Mouse (Mus musculus): ENCODE data around the gene Mgarp. TPM values are rescaled to one million over a fixed set of nuclear protein-coding genes. Genes with fewer than 3 reads are reported as not detected.
"Not testable (repeated sequence)": the region's sequence is repeated elsewhere in the genome, so short reads cannot be mapped to it uniquely, and the experiment has no call there.

Gene Mgarp
- polyA plus RNA-seq, 1 experiment from 2014 or later, result 1.6 TPM

DNA sequence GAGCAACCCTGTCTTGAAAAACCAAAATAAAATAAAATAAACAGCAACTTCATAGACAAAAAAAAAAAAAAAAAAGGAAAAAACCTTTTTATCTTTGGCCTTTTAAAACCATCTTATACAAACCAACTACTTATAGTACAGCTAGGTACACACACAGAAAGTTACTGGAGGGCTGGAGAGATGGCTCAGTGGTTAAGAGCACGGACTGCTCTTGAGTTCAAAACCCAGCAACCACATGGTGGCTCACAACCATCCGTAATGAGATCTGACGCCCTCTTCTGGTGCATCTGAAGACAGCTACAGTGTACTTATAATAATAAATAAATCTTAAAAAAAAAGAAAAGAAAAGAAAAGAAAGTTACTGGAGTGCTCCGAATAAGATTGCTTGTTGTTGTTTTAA lies 5.5 kb upstream of the Mgarp start:
- not testable (repeated sequence) for H3K4me1 ChIP-seq (ENCODE audit: control insufficient read depth, insufficient read depth, low read length); H3K4me2 ChIP-seq (replicated peaks; ENCODE audit: low read depth, low read length); H3K9ac ChIP-seq (ENCODE audit: low read depth, low read length); H3K27me3 ChIP-seq (ENCODE audit: control insufficient read depth, insufficient read depth, low read length); H3K27ac ChIP-seq (ENCODE audit: low read depth, low read length); H3K9me3 ChIP-seq (ENCODE audit: control insufficient read depth, low read length); ATAC-seq (ENCODE audit: low FRiP score, low TSS enrichment); H3K4me3 ChIP-seq (ENCODE audit: low read length)
- WGBS, result 76% methylated on average over 4 of the region's 4 CpGs
- H3K36me3 ChIP-seq (ENCODE audit: control insufficient read depth, insufficient read depth, low read length), result peaks cover 30% of the 10 kb centered on the region

DNA sequence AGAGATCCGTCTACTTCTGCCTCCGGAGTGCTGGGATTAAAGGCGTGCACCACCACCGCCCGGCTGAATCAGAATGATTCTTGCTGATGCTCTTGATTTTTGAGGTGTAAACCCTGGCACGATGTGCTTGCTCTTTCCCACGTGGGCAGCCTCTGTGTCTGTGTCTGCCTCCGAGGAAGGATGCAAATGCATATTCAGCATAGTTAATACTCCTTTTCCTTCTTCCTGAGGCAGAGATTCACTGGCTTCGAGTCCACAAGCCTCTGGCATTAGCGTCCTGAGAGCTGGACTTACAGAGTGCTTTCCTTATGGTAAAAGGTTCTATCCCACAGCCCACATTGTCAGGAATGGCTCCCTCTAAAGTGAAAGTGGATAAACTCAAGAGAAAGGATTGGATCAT lies 4.1 kb upstream of the Mgarp start:
- ATAC-seq (ENCODE audit: low FRiP score, low TSS enrichment), result no peak
- Histone ChIP-seq H3K36me3 (ENCODE audit: control insufficient read depth, insufficient read depth, low read length) (peaks cover 18% of the 10 kb centered on the region), H3K9ac (ENCODE audit: low read depth, low read length) (no peak overlapping the region), H3K4me3 (ENCODE audit: low read length) (no peak overlapping the region), H3K4me1 (ENCODE audit: control insufficient read depth, insufficient read depth, low read length) (no peaks in the 10 kb centered on the region), H3K4me2 (replicated peaks; ENCODE audit: low read depth, low read length) (no peak overlapping the region), H3K27me3 (ENCODE audit: control insufficient read depth, insufficient read depth, low read length) (peaks cover 11% of the 10 kb centered on the region; the same call in 1 of the 2 replicates), H3K9me3 (ENCODE audit: control insufficient read depth, low read length) (no peaks in the 10 kb centered on the region), H3K27ac (ENCODE audit: low read depth, low read length) (no peak overlapping the region)
- WGBS, result 80% methylated on average over 10 of the region's 10 CpGs

DNA sequence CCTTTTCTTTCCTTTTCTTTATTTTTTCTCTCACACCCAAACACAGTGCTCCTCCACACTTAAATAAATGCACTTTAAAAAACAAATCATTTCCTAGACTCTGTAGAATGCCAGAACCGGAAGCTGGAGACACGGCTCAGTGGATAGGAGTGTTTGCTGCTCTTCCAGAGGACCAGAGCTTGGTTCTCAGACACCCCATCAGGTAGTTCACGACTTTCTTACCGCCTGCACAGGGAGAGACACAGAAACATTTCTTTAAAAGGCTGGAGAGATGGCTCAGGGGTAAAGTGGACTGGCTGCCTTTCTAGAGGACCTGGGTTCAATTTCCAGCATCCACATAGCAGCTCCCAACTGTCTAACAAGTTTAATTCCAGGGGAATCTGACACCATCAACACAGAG lies 3.0 kb upstream of the Mgarp start:
- no peaks in the 10 kb centered on the region for H3K4me1 ChIP-seq (ENCODE audit: control insufficient read depth, insufficient read depth, low read length)
- ATAC-seq (ENCODE audit: low FRiP score, low TSS enrichment), result no peak
- no peak overlapping the region for H3K4me2 ChIP-seq (replicated peaks; ENCODE audit: low read depth, low read length)
- H3K27me3 ChIP-seq (ENCODE audit: control insufficient read depth, insufficient read depth, low read length), result peaks cover 17% of the 10 kb centered on the region; the same call in 1 of the 2 replicates
- H3K36me3 ChIP-seq (ENCODE audit: control insufficient read depth, insufficient read depth, low read length), result peaks cover 9% of the 10 kb centered on the region
- H3K9ac ChIP-seq (ENCODE audit: low read depth, low read length), result no peak overlapping the region
- H3K27ac ChIP-seq (ENCODE audit: low read depth, low read length), result no peak overlapping the region
- H3K4me3 ChIP-seq (ENCODE audit: low read length), result no peak overlapping the region
- WGBS, result 40% methylated on average over 4 of the region's 4 CpGs
- no peaks in the 10 kb centered on the region for H3K9me3 ChIP-seq (ENCODE audit: control insufficient read depth, low read length)

DNA sequence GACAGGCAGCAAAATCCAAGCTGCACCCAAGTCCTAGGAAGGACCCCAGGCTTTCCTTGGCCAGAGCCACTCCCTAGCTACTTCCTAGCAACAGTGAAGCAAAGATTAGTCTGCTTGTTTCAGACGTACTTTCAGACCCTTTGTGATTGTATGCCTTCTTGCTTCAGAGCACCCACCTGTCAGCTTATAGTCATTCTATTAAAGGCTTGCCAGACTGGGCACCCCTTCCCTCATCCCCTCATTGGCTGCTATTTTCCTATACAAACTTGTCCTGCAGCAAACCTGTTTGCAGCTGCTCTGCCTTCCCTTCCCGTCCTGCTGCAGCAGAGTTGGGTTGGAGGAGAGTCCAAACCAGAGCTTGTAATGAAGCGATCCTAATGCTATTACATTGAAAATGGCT lies 2.1 kb upstream of the Mgarp start:
- peaks cover 17% of the 10 kb centered on the region; the same call in 1 of the 2 replicates for H3K27me3 ChIP-seq (ENCODE audit: control insufficient read depth, insufficient read depth, low read length)
- H3K9me3 ChIP-seq (ENCODE audit: control insufficient read depth, low read length), result no peaks in the 10 kb centered on the region
- no peaks in the 10 kb centered on the region for H3K4me1 ChIP-seq (ENCODE audit: control insufficient read depth, insufficient read depth, low read length)
- no peak overlapping the region for H3K27ac ChIP-seq (ENCODE audit: low read depth, low read length)
- H3K4me2 ChIP-seq (replicated peaks; ENCODE audit: low read depth, low read length), result no peak overlapping the region
- 21% methylated on average over 3 of the region's 3 CpGs for WGBS
- no peak overlapping the region for H3K9ac ChIP-seq (ENCODE audit: low read depth, low read length)
- ATAC-seq (ENCODE audit: low FRiP score, low TSS enrichment), result no peak
- peaks cover 7% of the 10 kb centered on the region for H3K36me3 ChIP-seq (ENCODE audit: control insufficient read depth, insufficient read depth, low read length)
- H3K4me3 ChIP-seq (ENCODE audit: low read length), result no peak overlapping the region

DNA sequence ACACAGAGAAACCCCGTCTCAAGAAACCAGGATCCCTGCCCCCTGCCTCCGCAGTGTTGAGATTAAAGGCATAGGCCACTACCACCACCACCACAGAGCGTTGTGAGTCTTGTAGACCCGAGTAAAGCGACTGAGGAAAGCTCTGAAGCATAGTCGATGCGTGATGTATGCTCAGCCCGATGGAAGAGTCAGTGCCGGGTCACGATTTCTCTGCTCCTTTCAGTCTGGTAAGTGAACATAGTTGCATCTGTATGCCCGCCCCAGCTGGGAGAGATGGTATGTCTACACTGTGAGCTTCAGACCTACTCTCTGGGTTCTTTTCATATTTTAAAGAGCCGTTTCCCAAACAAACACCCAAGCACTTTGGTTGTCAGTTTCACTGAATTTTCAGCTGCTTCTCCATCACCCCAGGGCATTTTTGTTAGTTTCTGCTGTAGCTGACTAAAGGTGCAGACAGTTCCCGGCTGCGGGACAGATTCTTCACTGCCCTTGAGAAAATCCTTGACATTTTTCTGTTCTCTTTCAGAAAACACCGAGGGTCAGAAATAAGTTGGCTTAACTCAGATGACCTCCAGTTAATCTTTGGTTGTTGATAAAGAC lies 1.3 kb upstream of the Mgarp start:
- H3K4me2 ChIP-seq (replicated peaks; ENCODE audit: low read depth, low read length), result no peak overlapping the region
- peaks cover 17% of the 10 kb centered on the region; the same call in 1 of the 2 replicates for H3K27me3 ChIP-seq (ENCODE audit: control insufficient read depth, insufficient read depth, low read length)
- H3K4me1 ChIP-seq (ENCODE audit: control insufficient read depth, insufficient read depth, low read length), result no peaks in the 10 kb centered on the region
- H3K27ac ChIP-seq (ENCODE audit: low read depth, low read length), result no peak overlapping the region
- 61% methylated on average over 15 of the region's 15 CpGs for WGBS
- no peak overlapping the region for H3K4me3 ChIP-seq (ENCODE audit: low read length)
- H3K36me3 ChIP-seq (ENCODE audit: control insufficient read depth, insufficient read depth, low read length), result no peaks in the 10 kb centered on the region
- ATAC-seq (ENCODE audit: low FRiP score, low TSS enrichment), result no peak
- no peaks in the 10 kb centered on the region for H3K9me3 ChIP-seq (ENCODE audit: control insufficient read depth, low read length)
- no peak overlapping the region for H3K9ac ChIP-seq (ENCODE audit: low read depth, low read length)

DNA sequence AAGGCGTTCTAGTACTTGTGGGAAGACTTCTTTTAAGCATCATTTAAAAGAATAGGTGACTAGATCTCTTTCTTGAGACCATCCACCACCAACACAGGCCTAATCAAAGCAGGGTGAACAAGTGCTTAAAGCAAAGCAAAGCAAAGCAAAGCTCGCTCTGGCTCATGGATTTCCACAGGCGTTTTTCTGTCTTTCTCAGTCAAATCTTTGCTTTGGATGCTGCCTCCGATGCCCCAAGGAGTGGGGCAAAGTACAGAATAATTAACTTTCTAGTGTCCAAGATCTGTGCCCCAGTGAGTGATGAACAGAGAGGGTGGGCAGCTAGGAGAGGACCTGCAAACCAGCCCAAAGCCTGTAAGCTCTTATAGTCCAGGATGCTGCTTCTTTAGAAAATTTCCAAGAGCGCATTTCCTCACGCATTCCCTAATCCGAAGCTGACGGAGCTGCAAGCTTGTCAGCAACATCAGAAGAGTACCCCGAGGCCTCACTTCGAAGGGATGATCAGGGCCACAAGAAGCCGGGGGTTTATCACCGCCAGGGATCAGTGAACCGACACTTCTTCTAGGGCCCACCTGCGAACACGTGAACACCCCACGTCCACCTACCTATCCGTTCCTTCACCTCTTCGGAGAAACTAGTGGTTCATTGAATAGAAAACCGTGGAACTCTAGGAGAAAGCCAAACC lies 935 bp downstream of the Mgarp start:
- H3K27me3 ChIP-seq (ENCODE audit: control insufficient read depth, insufficient read depth, low read length), result peaks cover 17% of the 10 kb centered on the region; the same call in 1 of the 2 replicates
- WGBS, result 28% methylated on average over 19 of the region's 19 CpGs
- H3K4me2 ChIP-seq (replicated peaks; ENCODE audit: low read depth, low read length), result peak overlapping the region; percentile 77
- ATAC-seq (ENCODE audit: low FRiP score, low TSS enrichment), result no peak
- H3K9me3 ChIP-seq (ENCODE audit: control insufficient read depth, low read length), result no peaks in the 10 kb centered on the region
- no peaks in the 10 kb centered on the region for H3K36me3 ChIP-seq (ENCODE audit: control insufficient read depth, insufficient read depth, low read length)
- H3K4me1 ChIP-seq (ENCODE audit: control insufficient read depth, insufficient read depth, low read length), result no peaks in the 10 kb centered on the region
- H3K9ac ChIP-seq (ENCODE audit: low read depth, low read length), result no peak overlapping the region
- no peak overlapping the region for H3K27ac ChIP-seq (ENCODE audit: low read depth, low read length)
- no peak overlapping the region; the same call in 1 of the 2 replicates for H3K4me3 ChIP-seq (ENCODE audit: low read length)

DNA sequence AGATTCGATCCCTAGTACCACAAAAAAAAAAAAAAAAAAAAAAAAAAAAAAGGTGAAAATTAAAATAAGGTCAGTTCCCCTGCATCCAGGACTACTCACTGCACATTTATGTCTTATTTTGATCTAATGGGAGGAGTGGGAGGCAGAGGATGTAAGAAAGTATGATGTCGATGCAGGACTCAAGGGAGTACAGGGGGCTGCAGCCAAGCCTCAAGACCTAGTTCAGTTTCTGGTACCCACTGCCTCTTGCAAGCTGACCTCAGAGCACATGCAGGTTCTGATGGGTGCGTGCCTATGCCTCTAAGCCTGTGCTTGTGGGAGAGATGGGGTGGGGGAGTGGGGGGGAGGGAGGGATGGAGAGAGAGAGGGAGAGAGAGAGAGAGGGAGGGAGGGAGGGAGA lies 1.7 kb downstream of the Mgarp start:
- no peak overlapping the region for H3K4me3 ChIP-seq (ENCODE audit: low read length)
- no peak for ATAC-seq (ENCODE audit: low FRiP score, low TSS enrichment)
- no peaks in the 10 kb centered on the region for H3K4me1 ChIP-seq (ENCODE audit: control insufficient read depth, insufficient read depth, low read length)
- H3K27me3 ChIP-seq (ENCODE audit: control insufficient read depth, insufficient read depth, low read length), result peaks cover 17% of the 10 kb centered on the region; the same call in 1 of the 2 replicates
- H3K9me3 ChIP-seq (ENCODE audit: control insufficient read depth, low read length), result no peaks in the 10 kb centered on the region
- 59% methylated on average over 3 of the region's 3 CpGs for WGBS
- no peaks in the 10 kb centered on the region for H3K36me3 ChIP-seq (ENCODE audit: control insufficient read depth, insufficient read depth, low read length)
- no peak overlapping the region for H3K27ac ChIP-seq (ENCODE audit: low read depth, low read length)
- no peak overlapping the region for H3K9ac ChIP-seq (ENCODE audit: low read depth, low read length)
- no peak overlapping the region for H3K4me2 ChIP-seq (replicated peaks; ENCODE audit: low read depth, low read length)

DNA sequence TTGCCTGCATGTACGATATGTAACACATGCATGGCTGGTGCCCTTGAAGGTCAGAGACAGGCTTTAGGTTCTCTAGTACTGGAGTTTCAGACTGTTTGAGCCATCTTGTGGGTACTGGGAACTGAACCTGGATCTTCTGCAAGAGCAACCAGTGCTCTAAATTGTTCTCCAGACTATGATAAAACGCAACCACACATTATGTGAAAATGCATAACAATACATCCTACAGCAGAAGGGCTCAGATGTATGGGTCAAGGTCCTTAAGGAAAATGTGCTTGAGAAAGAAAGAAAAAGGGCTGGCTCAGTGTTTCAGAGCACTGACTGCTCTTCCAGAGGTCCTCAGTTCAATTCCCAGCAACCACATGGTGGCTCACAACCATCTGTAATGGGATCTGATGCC lies 2.9 kb downstream of the Mgarp start:
- Histone ChIP-seq H3K4me3 (ENCODE audit: low read length) (no peak overlapping the region), H3K27ac (ENCODE audit: low read depth, low read length) (no peak overlapping the region), H3K4me1 (ENCODE audit: control insufficient read depth, insufficient read depth, low read length) (peaks cover 5% of the 10 kb centered on the region; the same call in 1 of the 2 replicates), H3K4me2 (replicated peaks; ENCODE audit: low read depth, low read length) (no peak overlapping the region), H3K9me3 (ENCODE audit: control insufficient read depth, low read length) (no peaks in the 10 kb centered on the region), H3K9ac (ENCODE audit: low read depth, low read length) (no peak overlapping the region), H3K27me3 (ENCODE audit: control insufficient read depth, insufficient read depth, low read length) (peaks cover 17% of the 10 kb centered on the region), H3K36me3 (ENCODE audit: control insufficient read depth, insufficient read depth, low read length) (no peaks in the 10 kb centered on the region)
- WGBS, result 94% methylated on average over 2 of the region's 2 CpGs
- ATAC-seq (ENCODE audit: low FRiP score, low TSS enrichment), result no peak

DNA sequence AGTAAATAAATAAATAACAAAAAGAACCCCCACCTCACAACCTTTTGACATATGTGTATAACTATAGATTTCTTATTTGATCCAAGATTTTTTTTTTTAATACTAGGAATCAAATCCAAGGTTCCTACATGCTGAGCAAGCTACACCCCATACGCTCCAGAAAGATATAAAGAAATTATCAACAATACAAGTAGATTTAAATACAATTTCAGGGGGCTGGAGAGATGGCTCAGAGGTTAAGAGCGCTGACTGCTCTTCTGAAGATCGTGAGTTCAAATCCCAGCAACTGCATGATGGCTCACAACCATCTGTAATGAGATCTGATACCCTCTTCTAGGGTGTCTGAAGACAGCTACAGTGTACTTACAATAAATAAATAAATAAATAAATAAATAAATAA lies 3.5 kb downstream of the Mgarp start:
- ATAC-seq (ENCODE audit: low FRiP score, low TSS enrichment); H3K4me2 ChIP-seq (replicated peaks; ENCODE audit: low read depth, low read length); H3K9ac ChIP-seq (ENCODE audit: low read depth, low read length); H3K4me1 ChIP-seq (ENCODE audit: control insufficient read depth, insufficient read depth, low read length); H3K27ac ChIP-seq (ENCODE audit: low read depth, low read length); H3K36me3 ChIP-seq (ENCODE audit: control insufficient read depth, insufficient read depth, low read length); H3K4me3 ChIP-seq (ENCODE audit: low read length); H3K9me3 ChIP-seq (ENCODE audit: control insufficient read depth, low read length): not testable (repeated sequence)
- H3K27me3 ChIP-seq (ENCODE audit: control insufficient read depth, insufficient read depth, low read length), result peaks cover 17% of the 10 kb centered on the region
- WGBS, result 92% methylated on average over 3 of the region's 3 CpGs

Measured in kidney, embryonic 14.5 days (tissue).